Mouse (Mus musculus): ENCODE measurements around the gene Dnajc15.
"Not testable (repeated sequence)": the region's sequence is repeated elsewhere in the genome, so short reads cannot be mapped to it uniquely, and the experiment has no call there.

GRCm38 (mm10) chr14:77877876-77878275 lies 3.0 kb upstream of the Dnajc15 start:
- not testable (repeated sequence) for TF ChIP-seq CTCF (IDR thresholded peaks at IDR 0.05; ENCODE audit: borderline replicate concordance, extremely low read depth, insufficient read depth, insufficient read length); POLR2A (IDR thresholded peaks at IDR 0.05; ENCODE audit: borderline replicate concordance, extremely low read depth, insufficient read depth, insufficient read length, poor library complexity, severe bottlenecking)
